15 mouse cellular contexts compared by ENCODE assay signal in the genomic region with DNA sequence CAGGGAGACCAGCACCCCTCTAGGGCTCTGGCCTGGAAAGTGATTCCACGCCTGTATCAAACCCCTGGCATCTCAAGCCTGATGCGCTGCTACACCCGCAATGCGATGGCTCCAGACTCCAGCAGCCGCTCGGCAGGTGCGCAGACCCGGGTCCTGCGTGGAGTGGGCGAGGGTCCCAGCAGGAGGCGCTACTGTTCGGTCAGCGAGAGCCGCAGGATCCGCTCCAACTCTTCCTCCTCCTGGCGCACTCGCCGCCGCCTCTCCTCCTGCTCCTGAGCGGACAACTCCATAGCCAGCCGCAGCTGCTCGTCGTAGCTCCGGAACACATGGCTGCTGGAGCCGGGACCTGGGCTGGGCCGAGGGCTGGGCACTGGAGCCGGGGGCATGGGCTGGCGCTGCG. TPM values are rescaled to one million over a fixed set of nuclear protein-coding genes. Genes with fewer than 3 reads are reported as not detected.
"Had no signal": no experiment of that assay in that cellular context is flagged by ENCODE, and none has a peak within 500 bp of the region (broad histone marks: within the 10 kb centered on the region; RNA-seq: fewer than 3 reads in every experiment).

No protein-coding gene starts in this region.

- H3K27ac ChIP-seq: liver, embryonic 15.5 days; midbrain, embryonic 12.5 days; neural tube, embryonic 12.5 days had no signal

- H3K9me3 ChIP-seq: liver, embryonic 15.5 days; midbrain, embryonic 12.5 days; neural tube, embryonic 12.5 days had no signal

- H3K9ac ChIP-seq: liver, embryonic 15.5 days; midbrain, embryonic 12.5 days; neural tube, embryonic 12.5 days had no signal

- H3K4me2 ChIP-seq: liver, embryonic 11.5 days; liver, embryonic 15.5 days; midbrain, embryonic 12.5 days; neural tube, embryonic 12.5 days had no signal

- DNase-seq: kidney, adult 8-10 months; kidney, postnatal 36 days; left cerebral cortex, postnatal 4 days; lung, adult 2 months; lung, postnatal 10 days; retina, postnatal 1 day; right cerebral cortex, postnatal 4 days; spleen, adult 18-20 months; thymus, postnatal 4 days had no signal

- H3K36me3 ChIP-seq: liver, embryonic 15.5 days had no signal

- H3K4me3 ChIP-seq: liver, embryonic 15.5 days; midbrain, embryonic 12.5 days; myocyte; neural tube, embryonic 12.5 days had no signal

RNA-seq across cellular contexts. Expression of gene Coro6, which starts 9.2 kb away (rescaled TPM):
- total RNA-seq: megakaryocyte-erythroid progenitor cell, adult 5-6 weeks had no signal
